Mouse (Mus musculus): ENCODE results near the gene Sparcl1.

DNA sequence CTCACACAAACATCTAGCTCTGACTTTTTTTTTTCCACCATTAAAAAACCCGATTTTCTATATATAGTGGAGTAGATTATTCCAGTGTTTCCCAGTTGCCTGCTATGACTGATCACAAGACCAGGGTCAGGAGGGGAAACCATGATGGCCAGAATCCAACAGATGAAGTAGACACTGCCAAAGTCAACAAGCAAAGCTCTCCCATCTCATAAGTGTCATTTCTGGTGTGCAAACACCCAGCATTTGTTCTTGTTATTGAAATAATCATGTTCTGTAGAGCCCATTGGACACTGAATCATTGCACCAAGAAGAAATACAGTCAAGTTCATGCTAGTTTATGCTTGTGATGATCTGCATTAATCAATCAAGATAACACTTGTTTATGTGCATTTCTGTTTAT lies 47.9 kb upstream of the Sparcl1 start:
- TF ChIP-seq CTCF (IDR thresholded peaks at IDR 0.05; ENCODE audit: extremely low read depth, insufficient read depth, low read length), result no peak
- TF ChIP-seq POLR2A (IDR thresholded peaks at IDR 0.05; ENCODE audit: extremely low read depth, insufficient read depth, low read length), result no peak

Data from cortical plate, adult 2 months (tissue).